9 mouse cellular contexts compared by ENCODE assay signal in the genomic region with DNA sequence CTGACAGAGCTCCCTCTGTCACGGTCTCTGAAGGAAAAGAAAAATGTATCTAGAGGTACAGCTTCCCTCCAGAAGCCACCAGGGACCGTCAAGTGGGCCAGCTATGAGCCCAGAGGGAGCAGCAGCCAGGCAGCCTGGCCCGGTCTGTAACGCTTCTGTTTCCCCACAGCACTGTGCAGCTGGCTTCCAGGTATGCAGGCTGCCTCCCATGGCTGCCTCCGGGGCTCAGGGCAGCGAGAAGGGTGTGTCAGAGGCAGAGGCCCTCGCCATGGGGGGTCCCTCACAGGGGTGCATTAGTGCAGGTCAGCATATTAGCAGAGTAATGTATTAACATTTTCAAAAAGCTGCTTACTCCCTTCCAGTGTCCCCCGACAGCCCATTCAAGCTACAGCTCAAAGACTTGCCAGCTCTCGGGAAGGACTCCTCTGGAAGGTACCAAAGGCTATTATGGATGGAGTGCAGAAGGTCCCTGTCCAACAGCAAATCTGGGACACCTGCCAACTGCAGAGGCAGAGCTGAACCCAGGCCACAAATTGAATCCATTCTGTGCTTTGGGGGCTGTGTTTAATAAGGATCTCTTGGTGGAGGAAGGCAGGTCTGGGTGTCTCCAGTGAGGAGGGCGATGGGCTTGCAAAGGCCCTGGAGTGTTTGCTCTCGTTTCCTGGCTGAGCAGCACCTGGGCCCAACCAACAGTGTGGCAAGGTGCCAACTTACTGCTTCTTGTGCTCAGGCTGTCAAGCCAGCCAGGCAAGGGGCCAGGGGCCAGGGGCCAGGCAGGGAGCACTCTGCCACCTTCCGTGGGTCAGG. TPM values are rescaled to one million over a fixed set of nuclear protein-coding genes. Genes with fewer than 3 reads are reported as not detected.
DNase-seq lines count a peak whose midpoint lies in the region; ATAC-seq lines count a peak whose summit lies in the region.
"Had no signal": no experiment of that assay in that cellular context is flagged by ENCODE, and none has a peak within 500 bp of the region (broad histone marks: within the 10 kb centered on the region; RNA-seq: fewer than 3 reads in every experiment).

No protein-coding gene starts in this region.

- H3K27ac ChIP-seq in heart, embryonic 15.5 days, result peak overlapping the region; percentile 58
- H3K27ac ChIP-seq in lung, embryonic 16.5 days (ENCODE audit: low read length), result peak overlapping the region; percentile 85
- H3K27ac ChIP-seq: liver, embryonic 14.5 days had no signal

- H3K4me2 ChIP-seq in heart, embryonic 15.5 days, result no peak overlapping the region
- H3K4me2 ChIP-seq in lung, embryonic 16.5 days (ENCODE audit: low read depth, low read length), result no peak overlapping the region

- H3K4me3 ChIP-seq in heart, embryonic 15.5 days, result no peak overlapping the region
- H3K4me3 ChIP-seq in lung, embryonic 16.5 days (ENCODE audit: low read length), result no peak overlapping the region

- H3K27me3 ChIP-seq in heart, embryonic 15.5 days, result no peaks in the 10 kb centered on the region
- no peaks in the 10 kb centered on the region for H3K27me3 ChIP-seq in lung, embryonic 16.5 days (ENCODE audit: control insufficient read depth, insufficient read depth, low read depth, low read length)

- H3K9me3 ChIP-seq in heart, embryonic 15.5 days (replicated peaks), result no peaks in the 10 kb centered on the region
- no peaks in the 10 kb centered on the region for H3K9me3 ChIP-seq in lung, embryonic 16.5 days (ENCODE audit: control insufficient read depth, low read length)

- H3K4me1 ChIP-seq in heart, embryonic 15.5 days (replicated peaks), result peaks cover 47% of the 10 kb centered on the region
- H3K4me1 ChIP-seq in lung, embryonic 16.5 days (replicated peaks; ENCODE audit: control insufficient read depth, insufficient read depth, low read length), result peaks cover 30% of the 10 kb centered on the region

- DNase-seq in heart, adult 9 months (ENCODE audit: low spot score in 2 of 2), result peak; percentile 40 to 63
- DNase-seq in heart, adult 8-10 months (ENCODE audit: low spot score), result no peak
- DNase-seq in cerebellum, adult 11-12 months, result peak; percentile 84
- no peak for DNase-seq in thymus, postnatal 10 days (ENCODE audit: low spot score in 2 of 2)
- no peak for DNase-seq in embryo, embryonic 9.5 days (ENCODE audit: extremely low spot score)
- no peak for DNase-seq in layer of hippocampus, adult 9-11 months

- 62% methylated on average over 12 of the region's 12 CpGs for WGBS in heart, embryonic 15.5 days
- WGBS in lung, embryonic 16.5 days, result 32% methylated on average over 12 of the region's 12 CpGs

- ATAC-seq in heart, embryonic 15.5 days (replicated peaks; ENCODE audit: insufficient number of reproducible peaks, insufficient read depth, low FRiP score, low read depth), result 0 out of 2 replicates have a peak, but pooled peaks have one; percentile 14
- ATAC-seq in lung, embryonic 16.5 days (ENCODE audit: low read depth), result peak; percentile 72

- peaks cover 61% of the 10 kb centered on the region for H3K36me3 ChIP-seq in heart, embryonic 15.5 days
- H3K36me3 ChIP-seq in lung, embryonic 16.5 days (ENCODE audit: control insufficient read depth, insufficient read depth, low read length), result peaks cover 31% of the 10 kb centered on the region

- H3K9ac ChIP-seq in heart, embryonic 15.5 days, result 0 out of 2 replicates have a peak overlapping the region, but pooled peaks have one; percentile 6
- H3K9ac ChIP-seq in lung, embryonic 16.5 days (ENCODE audit: low read length), result no peak overlapping the region; the same call in 1 of the 2 replicates
- H3K9ac ChIP-seq: liver, embryonic 14.5 days had no signal

RNA-seq across cellular contexts. Expression of gene Crocc, which starts 6.6 kb away (rescaled TPM):
- total RNA-seq in heart, adult 8-10 months (2022), result 1 to 10 TPM; 3.5 to 6.8 (median 5.3) TPM
- 3.4 and 4.7 TPM in 2 replicates for polyA plus RNA-seq in heart, embryonic 15.5 days (2015; fragmentation: Nextera tagmentation; extraction: Ambion mirVana)
- 5.3 and 5.5 TPM in 2 replicates for polyA plus RNA-seq in lung, embryonic 16.5 days (2015; fragmentation: Nextera tagmentation; extraction: Ambion mirVana)

RNA-seq across cellular contexts. Expression of gene Necap2, which starts 11.2 kb away (rescaled TPM):
- total RNA-seq in heart, adult 8-10 months (2022), result 10 to 100 TPM; 14.7 to 18.2 (median 15.9) TPM
- 38.6 and 52.4 TPM in 2 replicates for polyA plus RNA-seq in heart, embryonic 15.5 days (2015; fragmentation: Nextera tagmentation; extraction: Ambion mirVana)
- 108 and 116 TPM in 2 replicates for polyA plus RNA-seq in lung, embryonic 16.5 days (2015; fragmentation: Nextera tagmentation; extraction: Ambion mirVana)

RNA-seq across cellular contexts. Expression of gene Spata21, which starts 21.2 kb away (rescaled TPM):
- not detected for total RNA-seq in heart, adult 8-10 months (2022)
- 0.26 TPM in 1 of 2 replicates, not detected in the other for polyA plus RNA-seq in heart, embryonic 15.5 days (2015; fragmentation: Nextera tagmentation; extraction: Ambion mirVana)
- polyA plus RNA-seq in lung, embryonic 16.5 days (2015; fragmentation: Nextera tagmentation; extraction: Ambion mirVana), result 0.14 and 0.51 TPM in 2 replicates
- polyA plus RNA-seq: liver, embryonic 14.5 days had no signal

RNA-seq across cellular contexts. Expression of gene Mfap2, which starts 56.7 kb away (rescaled TPM):
- total RNA-seq in heart, adult 8-10 months (2022), result 1 to 10 TPM; 1.7 to 2.8 (median 2.2) TPM
- polyA plus RNA-seq in heart, embryonic 15.5 days (2015; fragmentation: Nextera tagmentation; extraction: Ambion mirVana), result 237 and 341 TPM in 2 replicates
- 500 and 511 TPM in 2 replicates for polyA plus RNA-seq in lung, embryonic 16.5 days (2015; fragmentation: Nextera tagmentation; extraction: Ambion mirVana)

Comparison
In these comparisons a context has a peak if more than half of its experiments do, and no peak if none do; other contexts are left out.
1. DNase-seq: peak in heart, adult 9 months (2 of 2) and cerebellum, adult 11-12 months (single experiment); none in heart, adult 8-10 months (single experiment), thymus, postnatal 10 days (0 of 2), embryo, embryonic 9.5 days (single experiment) and layer of hippocampus, adult 9-11 months (single experiment).